Mouse (Mus musculus): ENCODE data around the gene Cutc.

Gene Cutc

DNA sequence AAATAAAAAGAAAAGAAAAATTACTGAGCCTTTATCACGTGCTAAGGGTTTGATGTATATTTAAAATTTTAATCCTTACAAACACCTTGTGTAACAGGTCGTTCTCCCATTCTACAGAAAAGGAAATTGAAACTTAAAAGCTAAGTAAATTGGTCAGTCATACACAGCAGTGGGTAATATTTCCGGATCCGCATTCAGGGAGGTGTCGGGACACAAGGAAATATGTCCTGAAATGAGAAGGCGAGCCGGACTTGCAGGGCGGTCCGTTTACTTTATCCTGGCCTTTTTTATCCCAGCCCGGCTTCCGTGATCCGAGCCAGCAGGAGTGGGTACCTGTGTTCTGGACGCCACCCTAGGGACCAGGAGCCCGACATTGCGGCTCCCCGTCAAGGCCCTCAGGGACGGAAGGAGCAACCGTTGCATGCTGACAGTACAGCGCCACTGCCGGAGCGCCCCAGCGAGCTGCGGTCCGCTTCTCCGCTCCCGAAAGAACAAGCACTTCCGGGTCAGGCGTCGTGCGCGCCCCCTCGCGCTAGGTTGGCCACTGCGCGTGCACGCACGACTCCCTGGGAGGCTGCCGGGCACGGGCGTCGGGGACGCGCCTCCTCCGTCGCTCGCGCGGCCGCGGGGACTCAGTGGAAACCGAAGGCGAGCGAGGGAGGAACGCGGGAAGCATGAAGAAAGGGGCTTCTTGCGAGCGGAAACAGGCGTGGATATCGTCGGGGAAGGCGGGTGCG, at the start of gene Cutc, which contains the start of gene Cox15:
Gene Cutc, plus strand, starts transcription at position 508 of the 737 bp plus-strand sequence.
Gene Cox15, minus strand, starts transcription at position 512 of the 737 bp plus-strand sequence.
- DNase-seq (ENCODE audit: low spot score), result peak; percentile 90

DNA sequence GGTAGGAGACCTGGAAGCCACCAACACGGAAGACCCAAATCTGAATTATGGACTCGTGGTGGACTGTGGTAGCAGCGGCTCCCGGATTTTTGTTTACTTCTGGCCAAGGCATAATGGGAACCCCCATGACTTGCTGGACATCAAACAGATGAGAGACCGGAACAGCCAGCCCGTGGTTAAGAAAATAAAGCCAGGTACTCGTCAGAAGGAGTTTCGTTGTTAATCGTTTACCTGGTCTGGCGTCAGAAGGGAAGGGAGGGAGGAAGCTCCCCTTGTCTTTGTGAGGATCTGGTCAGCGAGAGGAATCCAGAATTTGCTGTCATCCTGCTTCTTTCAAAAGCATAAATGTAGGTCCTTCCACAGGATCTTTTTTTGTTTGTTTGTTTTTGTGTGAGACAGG, 48.6 kb upstream of the Cutc start:
- no peak for DNase-seq (ENCODE audit: low spot score)

GRCm38 (mm10) chr19:43704787-43705497, 47.9 kb upstream of the Cutc start:
- DNase-seq (ENCODE audit: low spot score), result no peak

DNA sequence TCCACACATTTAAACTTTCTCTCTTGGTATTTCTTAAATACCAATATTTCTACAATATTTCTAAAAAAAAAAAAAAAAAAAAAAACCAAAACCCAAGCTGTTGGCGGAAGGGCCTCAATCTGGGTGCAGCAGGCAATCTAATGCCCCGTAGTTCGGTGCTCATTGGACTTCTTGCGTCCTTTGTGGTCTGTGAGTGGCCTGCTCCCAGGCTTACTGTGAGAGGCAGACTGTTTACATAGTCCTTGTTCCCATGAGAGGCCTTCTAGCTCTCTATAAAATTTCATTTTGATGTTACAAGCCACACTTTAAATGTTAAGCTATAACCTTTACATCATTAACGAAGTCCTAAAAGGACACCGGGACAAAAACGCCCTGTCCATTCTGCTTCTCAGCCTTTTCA, 44.6 kb upstream of the Cutc start:
- no peak for DNase-seq (ENCODE audit: low spot score)

- no peak for DNase-seq (ENCODE audit: low spot score)
These were observed 43.5 kb upstream of the Cutc start for GRCm38 (mm10) chr19:43709317-43709716.

DNA sequence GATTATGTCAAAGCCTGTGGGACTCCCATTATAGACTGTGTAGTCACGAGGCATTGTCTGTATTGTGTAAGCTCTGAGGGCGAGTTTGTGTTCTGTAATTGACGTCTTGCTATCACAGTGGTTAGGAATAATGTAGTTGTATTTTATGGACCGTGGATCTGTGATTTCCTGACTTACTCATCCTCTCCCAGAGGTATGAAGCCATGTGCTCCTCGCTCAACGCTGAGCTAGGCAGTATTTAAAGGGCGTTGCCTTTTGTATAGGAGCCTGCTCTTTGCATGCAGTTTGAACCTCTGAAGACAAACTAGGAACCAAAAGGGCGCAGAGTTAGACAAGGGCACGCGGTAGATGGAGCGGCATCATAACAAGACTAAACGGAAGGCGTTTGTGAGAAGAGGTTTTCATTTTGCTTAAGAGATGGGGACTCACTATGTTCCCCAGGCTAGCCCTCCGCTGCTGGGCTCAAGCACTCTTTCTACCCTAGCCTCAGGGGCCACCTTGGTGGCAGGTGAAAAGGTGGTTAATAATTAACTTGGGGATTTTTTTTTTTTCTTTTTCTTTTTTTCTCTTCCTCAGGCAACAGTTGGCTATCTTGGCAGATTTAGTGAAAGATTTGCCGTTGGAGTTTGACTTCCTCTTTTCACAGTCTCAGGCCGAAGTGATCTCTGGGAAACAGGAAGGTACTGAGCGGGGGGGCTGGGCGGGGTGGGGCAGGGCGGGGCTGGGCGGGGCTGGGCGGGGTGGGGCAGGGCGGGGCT, 41.5 kb upstream of the Cutc start:
- no peak for DNase-seq (ENCODE audit: low spot score)

DNA sequence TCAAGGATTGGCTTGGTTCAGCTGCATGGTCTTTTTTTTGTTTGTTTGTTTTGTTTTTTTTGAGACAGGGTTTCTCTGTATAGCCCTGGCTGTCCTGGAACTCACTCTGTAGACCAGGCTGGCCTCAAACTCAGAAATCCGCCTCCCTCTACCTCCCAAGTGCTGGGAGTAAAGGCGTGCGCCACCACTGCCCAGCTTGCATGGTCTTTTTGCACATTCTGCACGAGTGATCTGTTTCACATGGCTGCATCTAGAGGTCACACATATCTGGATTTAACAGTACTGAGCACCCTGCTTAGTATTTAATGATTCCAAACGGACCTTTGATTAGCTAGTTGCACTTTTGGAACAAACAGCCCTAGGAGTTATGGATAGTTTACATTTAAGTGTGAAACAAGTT, 40.8 kb upstream of the Cutc start:
- DNase-seq (ENCODE audit: low spot score), result no peak

DNA sequence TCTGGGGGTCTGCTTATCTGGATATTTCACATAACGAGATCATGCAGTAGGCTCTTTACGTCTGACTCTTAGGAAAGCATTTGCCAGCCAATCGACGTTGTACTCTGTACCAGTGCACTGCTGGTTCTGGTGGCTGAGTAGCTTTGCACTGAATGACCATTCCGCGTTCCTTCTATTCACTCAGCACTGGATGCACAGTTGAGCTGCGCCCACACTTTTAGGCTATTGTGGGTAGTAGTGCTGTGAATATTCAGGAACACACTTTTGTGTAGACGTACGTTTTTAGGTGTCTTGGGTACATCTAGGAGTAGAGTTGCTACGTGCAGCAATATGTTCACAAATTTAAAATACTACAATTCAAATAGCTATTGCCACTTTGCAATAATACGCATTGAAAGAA, 32.7 kb upstream of the Cutc start:
- DNase-seq (ENCODE audit: low spot score), result no peak

- no peak for DNase-seq (ENCODE audit: low spot score)
These were observed 29.9 kb upstream of the Cutc start for GRCm38 (mm10) chr19:43722891-43723290.

DNA sequence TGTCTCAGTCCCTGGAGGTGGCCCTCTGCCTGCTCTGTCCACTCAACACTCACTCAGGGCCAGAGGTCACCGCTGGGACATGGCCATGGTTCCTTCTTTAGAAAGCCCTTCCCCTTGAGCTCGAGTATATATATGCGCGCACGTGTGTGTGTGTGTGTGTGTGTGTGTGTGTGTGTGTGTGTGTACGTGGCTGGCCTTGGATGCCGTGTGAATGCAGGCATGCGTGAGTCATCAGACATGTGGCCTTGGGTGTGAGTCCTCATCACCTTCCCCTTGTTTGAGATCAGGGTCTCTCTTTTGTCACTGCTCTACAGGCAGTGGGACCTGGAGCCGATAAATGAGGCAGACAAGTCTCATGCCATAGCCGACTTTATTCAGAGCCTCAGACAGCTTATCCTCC, 29.3 kb upstream of the Cutc start:
- DNase-seq (ENCODE audit: low spot score), result no peak

DNA sequence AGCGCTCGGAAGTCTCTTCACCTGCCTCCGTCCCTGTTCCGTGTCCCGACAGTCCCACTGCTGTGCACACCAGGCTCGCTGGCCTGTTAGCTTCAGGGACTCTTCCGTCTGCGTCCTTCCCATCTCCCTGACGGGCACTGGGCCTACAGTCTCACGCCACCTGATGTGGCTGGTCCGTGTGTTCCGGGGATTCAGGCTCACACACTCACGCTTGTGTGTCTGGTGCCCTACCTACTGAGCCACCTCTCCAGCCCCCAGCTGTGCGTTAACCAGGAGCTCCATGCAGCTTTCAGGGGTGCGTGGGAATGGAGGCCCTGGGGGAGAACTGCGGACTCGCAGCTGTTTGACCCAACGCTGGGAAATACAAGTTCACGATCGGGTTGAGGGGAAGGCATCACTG, 28.6 kb upstream of the Cutc start:
- no peak for DNase-seq (ENCODE audit: low spot score)

- no peak for DNase-seq (ENCODE audit: low spot score)
These were observed 28.0 kb upstream of the Cutc start for GRCm38 (mm10) chr19:43724821-43725220.

GRCm38 (mm10) chr19:43726510-43727146, 26.2 kb upstream of the Cutc start:
- no peak for DNase-seq (ENCODE audit: low spot score)

GRCm38 (mm10) chr19:43729296-43730036, 23.3 kb upstream of the Cutc start:
- DNase-seq (ENCODE audit: low spot score), result no peak

GRCm38 (mm10) chr19:43730037-43730428, 22.8 kb upstream of the Cutc start:
- DNase-seq (ENCODE audit: low spot score), result no peak

DNA sequence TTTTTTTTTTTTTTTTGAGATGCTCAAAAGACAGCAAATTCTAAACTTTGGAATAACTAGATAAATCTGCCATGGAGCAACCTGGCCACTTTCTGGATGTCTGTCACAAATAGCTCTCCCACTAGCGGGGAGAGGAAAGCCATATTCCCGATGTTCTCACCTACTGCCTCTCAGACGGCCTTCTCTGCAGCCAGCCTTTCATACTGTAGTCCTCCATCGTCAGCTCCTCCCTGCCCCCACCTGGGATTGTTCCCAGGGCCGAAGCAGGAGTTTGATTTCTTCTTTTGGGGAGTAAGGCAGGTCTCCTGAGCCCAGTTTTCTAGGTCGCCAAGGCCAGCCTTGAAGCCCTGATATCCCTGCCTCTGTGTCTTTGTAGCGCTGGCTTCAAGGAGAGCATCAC, 21.6 kb upstream of the Cutc start:
- no peak for DNase-seq (ENCODE audit: low spot score)

DNA sequence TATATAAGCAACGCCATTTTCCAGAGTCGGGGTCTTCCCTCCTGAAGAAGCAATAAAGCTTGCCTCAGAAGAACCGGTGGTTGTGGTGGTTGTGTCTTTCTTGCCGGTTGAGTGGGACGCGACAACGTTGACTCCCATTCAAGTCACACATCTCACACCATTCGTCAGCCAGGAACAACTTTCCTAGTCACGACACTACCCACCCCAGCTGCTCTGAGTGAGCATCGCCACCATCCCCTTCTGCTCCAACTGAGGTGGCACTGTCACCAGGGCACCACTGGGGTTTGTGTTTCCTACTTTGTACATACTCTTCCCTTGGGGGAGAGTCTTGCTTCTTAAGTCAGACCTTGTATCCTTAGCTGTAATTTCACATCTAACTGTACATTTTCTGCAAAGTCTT, 14.4 kb upstream of the Cutc start:
- no peak for DNase-seq (ENCODE audit: low spot score)

- no peak for DNase-seq (ENCODE audit: low spot score)
These were observed 9.4 kb upstream of the Cutc start for GRCm38 (mm10) chr19:43743401-43743800.

- DNase-seq (ENCODE audit: low spot score), result no peak
These were observed 7.1 kb upstream of the Cutc start for GRCm38 (mm10) chr19:43745740-43746139.

- no peak for DNase-seq (ENCODE audit: low spot score)
These were observed 4.9 kb upstream of the Cutc start for GRCm38 (mm10) chr19:43747877-43748276.

- DNase-seq (ENCODE audit: low spot score), result no peak
These were observed 2.8 kb upstream of the Cutc start for GRCm38 (mm10) chr19:43750008-43750407.

Measured in left cerebral cortex, adult 11 months (tissue).